Mouse (Mus musculus): Measurements from ENCODE around the gene Ccnjl. TPM values are rescaled to one million over a fixed set of nuclear protein-coding genes. Genes with fewer than 3 reads are reported as not detected.
A peak's percentile ranks its signal among the peaks of the same experiment; 100 is the strongest.

The Ccnjl gene
- polyA plus RNA-seq, 1 experiment from 2014 or later = 13.5 TPM

- no peaks in the 10 kb centered on the region for H3K36me3 ChIP-seq
- ATAC-seq (replicated peaks) = no peak
- H3K4me2 ChIP-seq (replicated peaks) = no peak overlapping the region
- no peaks in the 10 kb centered on the region for H3K27me3 ChIP-seq
- H3K9ac ChIP-seq (replicated peaks) = no peak overlapping the region
- no peak overlapping the region for H3K4me3 ChIP-seq
- H3K27ac ChIP-seq (replicated peaks) = no peak overlapping the region
- H3K9me3 ChIP-seq = no peaks in the 10 kb centered on the region
- 45% methylated on average over 5 of the region's 5 CpGs for WGBS
- H3K4me1 ChIP-seq = peaks cover 18% of the 10 kb centered on the region
Measured at GRCm38 (mm10) chr11:43531619-43532018, 3.0 kb downstream of the Ccnjl start.

GRCm38 (mm10) chr11:43537074-43537473, 8.5 kb downstream of the Ccnjl start:
- no peak overlapping the region for H3K9ac ChIP-seq (replicated peaks)

GRCm38 (mm10) chr11:43539863-43540262, 11.3 kb downstream of the Ccnjl start:
- no peaks in the 10 kb centered on the region for H3K9me3 ChIP-seq
- WGBS = 19% methylated on average over 6 of the region's 6 CpGs
- no peaks in the 10 kb centered on the region for H3K27me3 ChIP-seq
- H3K4me3 ChIP-seq = no peak overlapping the region
- H3K36me3 ChIP-seq = no peaks in the 10 kb centered on the region
- H3K4me1 ChIP-seq = peaks cover 13% of the 10 kb centered on the region; the same call in 1 of the 2 replicates
- ATAC-seq (replicated peaks) = no peak
- no peak overlapping the region for H3K4me2 ChIP-seq (replicated peaks)
- H3K27ac ChIP-seq (replicated peaks) = no peak overlapping the region
- no peak overlapping the region for H3K9ac ChIP-seq (replicated peaks)

More at GRCm38 (mm10) chr11:43537074-43537473, 8.5 kb downstream of the Ccnjl start:
- Histone ChIP-seq H3K9me3 (no peaks in the 10 kb centered on the region), H3K36me3 (no peaks in the 10 kb centered on the region), H3K27ac (replicated peaks) (no peak overlapping the region), H3K4me1 (peaks cover 13% of the 10 kb centered on the region; the same call in 1 of the 2 replicates), H3K27me3 (no peaks in the 10 kb centered on the region), H3K4me3 (no peak overlapping the region), H3K4me2 (replicated peaks) (no peak overlapping the region)
- 92% methylated on average over 6 of the region's 6 CpGs for WGBS
- ATAC-seq (replicated peaks) = no peak

- WGBS = 94% methylated on average over 15 of the region's 15 CpGs
- ATAC-seq (replicated peaks) = no peak
- Histone ChIP-seq H3K27me3 (no peaks in the 10 kb centered on the region), H3K4me1 (peaks cover 31% of the 10 kb centered on the region), H3K36me3 (no peaks in the 10 kb centered on the region), H3K27ac (replicated peaks) (no peak overlapping the region), H3K9ac (replicated peaks) (no peak overlapping the region), H3K4me3 (no peak overlapping the region), H3K4me2 (replicated peaks) (no peak overlapping the region), H3K9me3 (no peaks in the 10 kb centered on the region)
Measured at GRCm38 (mm10) chr11:43543711-43544466, 15.3 kb downstream of the Ccnjl start.

- 93% methylated on average over 7 of the region's 7 CpGs for WGBS
Measured at GRCm38 (mm10) chr11:43544819-43545218, 16.2 kb downstream of the Ccnjl start.

GRCm38 (mm10) chr11:43545873-43546475, 17.4 kb downstream of the Ccnjl start:
- Histone ChIP-seq H3K4me3 (no peak overlapping the region), H3K4me1 (peaks cover 33% of the 10 kb centered on the region), H3K9ac (replicated peaks) (no peak overlapping the region), H3K27me3 (no peaks in the 10 kb centered on the region), H3K9me3 (no peaks in the 10 kb centered on the region), H3K27ac (replicated peaks) (no peak overlapping the region), H3K4me2 (replicated peaks) (no peak overlapping the region), H3K36me3 (no peaks in the 10 kb centered on the region)
- 27% methylated on average over 16 of the region's 16 CpGs for WGBS
- no peak for ATAC-seq (replicated peaks)

More at GRCm38 (mm10) chr11:43544819-43545218, 16.2 kb downstream of the Ccnjl start:
- H3K9me3 ChIP-seq = no peaks in the 10 kb centered on the region
- no peak overlapping the region for H3K9ac ChIP-seq (replicated peaks)
- no peaks in the 10 kb centered on the region for H3K36me3 ChIP-seq
- H3K27me3 ChIP-seq = no peaks in the 10 kb centered on the region
- H3K4me2 ChIP-seq (replicated peaks) = no peak overlapping the region
- no peak overlapping the region for H3K4me3 ChIP-seq
- H3K4me1 ChIP-seq = peaks cover 32% of the 10 kb centered on the region
- ATAC-seq (replicated peaks) = no peak
- H3K27ac ChIP-seq (replicated peaks) = no peak overlapping the region

- no peak overlapping the region for H3K27ac ChIP-seq (replicated peaks)
- WGBS = 16% methylated on average over 4 of the region's 4 CpGs
- no peak for ATAC-seq (replicated peaks)
- H3K27me3 ChIP-seq = no peaks in the 10 kb centered on the region
- H3K4me1 ChIP-seq = peaks cover 33% of the 10 kb centered on the region
- H3K4me3 ChIP-seq = no peak overlapping the region
- no peaks in the 10 kb centered on the region for H3K9me3 ChIP-seq
- H3K4me2 ChIP-seq (replicated peaks) = no peak overlapping the region
- H3K9ac ChIP-seq (replicated peaks) = no peak overlapping the region
- no peaks in the 10 kb centered on the region for H3K36me3 ChIP-seq
Measured at GRCm38 (mm10) chr11:43546678-43547077, 18.1 kb downstream of the Ccnjl start.

- Histone ChIP-seq H3K9me3 (no peaks in the 10 kb centered on the region), H3K36me3 (no peaks in the 10 kb centered on the region), H3K27me3 (no peaks in the 10 kb centered on the region), H3K4me2 (replicated peaks) (no peak overlapping the region), H3K4me3 (no peak overlapping the region), H3K27ac (replicated peaks) (peak overlapping the region; percentile 69), H3K4me1 (peaks cover 33% of the 10 kb centered on the region), H3K9ac (replicated peaks) (no peak overlapping the region)
- WGBS = 7% methylated on average over 7 of the region's 7 CpGs
- peak; percentile 86 for ATAC-seq (replicated peaks)
Measured at GRCm38 (mm10) chr11:43548148-43548547, 19.6 kb downstream of the Ccnjl start.

GRCm38 (mm10) chr11:43548657-43549435, 20.3 kb downstream of the Ccnjl start:
- Histone ChIP-seq H3K9ac (replicated peaks) (no peak overlapping the region), H3K4me3 (no peak overlapping the region), H3K27me3 (no peaks in the 10 kb centered on the region), H3K27ac (replicated peaks) (peak overlapping the region; percentile 69), H3K4me1 (peaks cover 33% of the 10 kb centered on the region), H3K4me2 (replicated peaks) (no peak overlapping the region), H3K36me3 (no peaks in the 10 kb centered on the region), H3K9me3 (no peaks in the 10 kb centered on the region)
- 38% methylated on average over 12 of the region's 12 CpGs for WGBS
- ATAC-seq (replicated peaks) = no peak; the same call in 1 of the 2 replicates

- Histone ChIP-seq H3K27me3 (no peaks in the 10 kb centered on the region), H3K9me3 (no peaks in the 10 kb centered on the region), H3K36me3 (no peaks in the 10 kb centered on the region), H3K4me2 (replicated peaks) (no peak overlapping the region), H3K4me3 (no peak overlapping the region), H3K9ac (replicated peaks) (no peak overlapping the region), H3K27ac (replicated peaks) (no peak overlapping the region), H3K4me1 (peaks cover 33% of the 10 kb centered on the region)
- no peak for ATAC-seq (replicated peaks)
- 46% methylated on average over 11 of the region's 11 CpGs for WGBS
Measured at GRCm38 (mm10) chr11:43549701-43550100, 21.1 kb downstream of the Ccnjl start.

GRCm38 (mm10) chr11:43551756-43552155, 23.2 kb downstream of the Ccnjl start:
- Histone ChIP-seq H3K27me3 (no peaks in the 10 kb centered on the region), H3K9ac (replicated peaks) (no peak overlapping the region), H3K36me3 (no peaks in the 10 kb centered on the region), H3K27ac (replicated peaks) (no peak overlapping the region), H3K4me3 (no peak overlapping the region), H3K4me1 (peaks cover 26% of the 10 kb centered on the region), H3K4me2 (replicated peaks) (no peak overlapping the region), H3K9me3 (no peaks in the 10 kb centered on the region)
- 90% methylated on average over 3 of the region's 3 CpGs for WGBS
- ATAC-seq (replicated peaks) = no peak

- no peak for ATAC-seq (replicated peaks)
- 73% methylated on average over 6 of the region's 6 CpGs for whole genome bisulfite sequencing
Measured at GRCm38 (mm10) chr11:43552675-43553074, 24.1 kb downstream of the Ccnjl start.

More at GRCm38 (mm10) chr11:43552675-43553074, 24.1 kb downstream of the Ccnjl start:
- H3K36me3 ChIP-seq = peaks cover 1% of the 10 kb centered on the region; the same call in 1 of the 2 replicates
- no peak overlapping the region for H3K9ac ChIP-seq (replicated peaks)
- no peak overlapping the region for H3K27ac ChIP-seq (replicated peaks)
- no peak overlapping the region for H3K4me2 ChIP-seq (replicated peaks)
- no peaks in the 10 kb centered on the region for H3K9me3 ChIP-seq
- H3K4me1 ChIP-seq = peaks cover 26% of the 10 kb centered on the region
- no peak overlapping the region for H3K4me3 ChIP-seq
- no peaks in the 10 kb centered on the region for H3K27me3 ChIP-seq

Data from forebrain, embryonic 15.5 days (tissue).